Mouse (Mus musculus) ES-E14 (cell line): ENCODE results near the gene Prkag2. TPM values are rescaled to one million over a fixed set of nuclear protein-coding genes. Genes with fewer than 3 reads are reported as not detected.
"Not testable (repeated sequence)": the region's sequence is repeated elsewhere in the genome, so short reads cannot be mapped to it uniquely, and the experiment has no call there.

Experiments
- DNase-seq: peaks from one replicate; pipeline ENCODE4 v3.0.0-alpha.2; 2013; ENCODE audit warnings: low read depth, low spot score
- H3K27ac ChIP-seq: 2 replicates; pipeline ENCODE4 v1.5.1; 2012; ENCODE audit warnings: low read depth, mild to moderate bottlenecking, low read length, moderate library complexity, mixed read lengths; ENCODE audit not compliant: poor library complexity, insufficient read depth, severe bottlenecking
- H3K36me3 ChIP-seq: 2 replicates; pipeline ENCODE4 v1.6.1; 2012; ENCODE audit warnings: mild to moderate bottlenecking, low read length, moderate library complexity, mixed read lengths; ENCODE audit not compliant: control insufficient read depth, poor library complexity, insufficient read depth, severe bottlenecking
- H3K4me1 ChIP-seq, 2 experiments: fragments of 150-350 bp in 1 of 2; sonication (generic) in 1 of 2; 2 replicates each; pipeline ENCODE4 v1.6.1; 2012; ENCODE audit warnings: low read length in 2 of 2, mild to moderate bottlenecking in 1 of 2, mixed read lengths in 1 of 2; ENCODE audit not compliant: control insufficient read depth in 2 of 2, insufficient read depth in 2 of 2, poor library complexity in 1 of 2
- H3K4me3 ChIP-seq, 2 experiments: fragments of 150-350 bp in 1 of 2; sonication (generic) in 1 of 2; 2 replicates each; pipeline ENCODE4 v1.5.1; 2012; ENCODE audit warnings: low read length in 2 of 2, low read depth in 1 of 2, mild to moderate bottlenecking in 1 of 2, mixed read lengths in 1 of 2; ENCODE audit not compliant: insufficient read depth in 1 of 2, poor library complexity in 1 of 2, severe bottlenecking in 1 of 2
- H3K9ac ChIP-seq: 2 replicates; pipeline ENCODE4 v1.6.1; 2012; ENCODE audit warnings: low read depth, mild to moderate bottlenecking, low read length, mixed read lengths; ENCODE audit not compliant: poor library complexity, insufficient read depth, severe bottlenecking
- H3K9me3 ChIP-seq: fragments of 150-350 bp; sonication (generic); 2 replicates; pipeline ENCODE4 v1.6.1; 2012; ENCODE audit warnings: low read depth, mild to moderate bottlenecking, low read length; ENCODE audit not compliant: control insufficient read depth, insufficient read depth
- CHD2 ChIP-seq: IDR thresholded peaks from 2 replicates; pipeline ENCODE4 v1.6.1; 2014; ENCODE audit warnings: mild to moderate bottlenecking, low read depth, low read length, inconsistent platforms
- HCFC1 ChIP-seq: IDR thresholded peaks from 2 replicates; pipeline ENCODE4 v1.6.1; 2012; ENCODE audit warnings: low read length, inconsistent platforms, borderline replicate concordance; ENCODE audit not compliant: insufficient read depth
- MAFK ChIP-seq: IDR thresholded peaks from 2 replicates; pipeline ENCODE4 v1.6.1; 2014; ENCODE audit warnings: mild to moderate bottlenecking, low read depth, low read length, inconsistent platforms; ENCODE audit not compliant: insufficient read depth
- ZC3H11A ChIP-seq: IDR thresholded peaks from 2 replicates; pipeline ENCODE4 v1.6.1; 2012; ENCODE audit warnings: low read depth, mild to moderate bottlenecking, inconsistent platforms, low read length, borderline replicate concordance
- ZNF384 ChIP-seq: IDR thresholded peaks from 2 replicates; pipeline ENCODE4 v1.6.1; 2012; ENCODE audit warnings: low read depth, low read length, inconsistent platforms
- in situ Hi-C, 2 experiments: fragments of 600-800 bp; cut with MboI; formaldehyde crosslinking; loops; one replicate each; pipeline ENCODE4 v1.15.1; 2025; ENCODE audit warnings: low sequenced_read_pairs in 2 of 2, inconsistent platforms in 1 of 2; ENCODE audit not compliant: unreplicated experiment in 2 of 2
- total RNA-seq: library from RNA; depleted of rRNA; stranded (reverse); fragments of 300-350 nt; gene quantifications from 2 replicates; pipeline ENCODE4 v1.2.3, GENCODE M21; 2012

Prkag2 gene
- total RNA-seq, 1 experiment, result 10.5 TPM

DNA sequence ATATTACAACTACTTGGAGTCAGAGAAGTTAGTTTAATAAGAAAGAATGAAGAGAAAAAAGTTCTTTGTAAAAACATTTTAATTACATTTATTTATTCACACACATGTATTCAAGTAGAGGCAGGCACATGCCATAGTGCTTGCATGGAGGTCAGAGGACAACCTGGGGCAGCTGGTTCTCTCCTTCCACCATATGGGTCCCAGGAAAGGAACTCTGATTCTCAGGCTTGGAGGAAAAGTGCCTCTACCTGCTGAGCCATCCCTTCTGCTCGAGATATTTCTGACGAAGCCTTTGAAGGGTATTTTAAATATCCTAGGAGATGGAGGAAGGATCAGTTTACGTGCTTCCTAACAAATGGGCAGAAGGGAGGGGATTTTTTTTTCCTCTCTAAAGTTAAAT, 277.7 kb downstream of the Prkag2 start:
- TF ChIP-seq ZNF384 (no peak), CHD2 (no peak), MAFK (no peak), HCFC1 (no peak), ZC3H11A (no peak)
- no peak for DNase-seq
- Histone ChIP-seq H3K9ac (no peak overlapping the region), H3K36me3 (peaks cover 7% of the 10 kb centered on the region; the same call in 1 of the 2 replicates), H3K27ac (no peak overlapping the region), H3K4me3 (no peak overlapping the region), H3K4me1 (peaks cover 4 to 6% of the 10 kb centered on the region in 2 experiments; a peak in 1 of 4 replicates), H3K9me3 (no peaks in the 10 kb centered on the region)
- in situ Hi-C loops, result no loop called here

DNA sequence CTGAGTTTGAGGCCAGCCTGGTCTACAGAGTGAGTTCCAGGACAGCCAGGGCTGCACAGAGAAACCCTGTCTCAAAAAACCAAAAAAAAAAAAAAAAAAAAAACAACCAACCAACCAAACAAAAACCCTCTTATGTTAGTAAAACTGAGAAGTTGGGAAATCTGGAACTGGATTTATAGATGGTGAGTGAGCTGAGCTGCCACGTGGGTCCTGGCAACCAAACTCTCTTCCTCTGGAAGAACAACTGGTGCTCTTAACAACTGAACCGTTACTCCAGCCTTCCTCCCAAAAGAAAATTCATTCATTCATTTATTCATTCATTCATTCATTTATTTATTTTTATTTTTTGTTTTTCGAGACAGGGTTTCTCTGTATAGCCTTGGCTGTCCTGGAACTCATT, 278.2 kb downstream of the Prkag2 start:
- H3K9ac ChIP-seq, H3K4me1 ChIP-seq, H3K9me3 ChIP-seq, DNase-seq, H3K4me3 ChIP-seq, H3K36me3 ChIP-seq, H3K27ac ChIP-seq, in situ Hi-C loops: not testable (repeated sequence)

DNA sequence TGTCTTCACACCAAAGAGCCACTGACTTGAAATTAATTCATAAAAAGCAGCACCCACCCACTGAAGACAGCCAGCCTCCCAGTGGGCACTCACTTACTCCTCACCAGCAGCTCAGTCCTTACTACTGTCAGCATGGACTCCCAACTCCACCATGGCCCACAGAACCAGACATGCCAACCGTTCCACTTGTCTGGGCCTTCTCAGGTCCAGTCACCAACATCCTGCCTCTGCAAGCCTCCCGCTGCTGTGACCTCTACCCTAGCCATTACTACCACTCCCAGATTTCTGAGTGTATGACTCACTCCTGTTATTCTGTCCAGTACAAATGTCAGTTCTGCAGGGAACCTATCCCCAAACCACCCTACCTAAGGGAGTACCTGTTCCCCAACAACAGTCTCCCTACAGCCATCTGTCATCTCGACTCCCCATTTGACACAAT, 279.0 kb downstream of the Prkag2 start:
- in situ Hi-C loops, result no loop called here
- peaks cover 13% of the 10 kb centered on the region for H3K36me3 ChIP-seq
- no peak overlapping the region for H3K27ac ChIP-seq
- H3K9ac ChIP-seq, result no peak overlapping the region
- no peaks in the 10 kb centered on the region for H3K9me3 ChIP-seq
- H3K4me3 ChIP-seq, result no peak overlapping the region
- TF ChIP-seq MAFK, result no peak
- no peak for TF ChIP-seq HCFC1
- TF ChIP-seq ZNF384, result no peak
- TF ChIP-seq ZC3H11A, result no peak
- TF ChIP-seq CHD2, result no peak
- DNase-seq, result no peak
- H3K4me1 ChIP-seq, result peaks cover 4% of the 10 kb centered on the region in 2 experiments; a peak in 2 of 4 replicates

DNA sequence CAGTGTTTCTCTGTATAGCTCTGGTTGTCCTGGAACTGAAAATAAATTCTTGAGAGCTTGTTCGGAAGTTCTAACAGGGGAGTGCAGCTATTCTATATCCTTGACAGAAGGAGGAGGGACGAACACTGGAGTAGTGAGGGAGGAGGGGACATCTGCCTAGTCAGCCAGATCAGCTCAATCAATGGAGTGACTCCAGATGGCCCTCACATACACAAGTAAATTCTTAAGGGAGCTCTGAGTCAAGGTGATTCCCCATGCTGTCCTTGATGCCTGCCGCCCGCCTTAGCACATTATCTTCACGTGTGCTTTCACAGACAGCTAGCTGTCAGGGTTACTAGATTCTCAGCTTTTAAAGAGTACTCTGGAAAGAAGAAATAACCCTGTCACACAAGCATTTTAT, 279.8 kb downstream of the Prkag2 start:
- Histone ChIP-seq H3K36me3 (peaks cover 13% of the 10 kb centered on the region), H3K9me3 (no peaks in the 10 kb centered on the region), H3K27ac (no peak overlapping the region), H3K4me3 (no peak overlapping the region), H3K4me1 (peaks cover 4% of the 10 kb centered on the region in 2 experiments; a peak in 2 of 4 replicates), H3K9ac (no peak overlapping the region)
- TF ChIP-seq ZNF384, result no peak
- TF ChIP-seq MAFK, result no peak
- no peak for TF ChIP-seq CHD2
- TF ChIP-seq HCFC1, result no peak
- TF ChIP-seq ZC3H11A, result no peak
- in situ Hi-C loops, result no loop called here
- DNase-seq, result no peak

DNA sequence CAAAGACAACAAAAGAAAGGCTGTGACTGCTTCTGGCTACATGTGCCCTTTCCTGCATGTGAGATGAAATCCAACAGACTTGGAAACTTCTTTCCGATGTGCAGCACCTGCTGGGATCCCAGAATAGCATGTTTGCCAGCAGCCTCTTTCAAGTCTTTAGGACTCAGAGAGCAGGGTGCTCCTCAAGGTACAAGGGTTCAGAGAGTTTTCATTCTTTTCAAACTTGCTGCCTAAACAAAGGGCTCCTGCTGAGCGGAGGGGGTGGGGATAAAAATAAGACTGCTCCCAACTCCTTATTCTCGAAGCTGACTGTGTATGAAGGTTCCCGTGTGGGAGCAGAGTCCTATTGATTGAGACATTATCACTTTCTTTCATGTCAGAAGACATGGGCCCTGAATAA, 283.3 kb downstream of the Prkag2 start:
- H3K36me3 ChIP-seq, result peaks cover 21% of the 10 kb centered on the region
- peaks cover 4% of the 10 kb centered on the region in 2 experiments; a peak in 2 of 4 replicates for H3K4me1 ChIP-seq
- H3K9ac ChIP-seq, result no peak overlapping the region
- H3K27ac ChIP-seq, result no peak overlapping the region
- no peak overlapping the region for H3K4me3 ChIP-seq
- in situ Hi-C loops, result no loop called here
- TF ChIP-seq ZC3H11A (no peak), HCFC1 (no peak), ZNF384 (no peak), MAFK (no peak), CHD2 (no peak)
- no peaks in the 10 kb centered on the region for H3K9me3 ChIP-seq
- no peak for DNase-seq
